Comparison of ENCODE assay signal across 8 mouse cellular contexts in genomic region chr14:55635523-55636007, GRCm38 (mm10). TPM values are rescaled to one million over a fixed set of nuclear protein-coding genes. Genes with fewer than 3 reads are reported as not detected.
DNase-seq lines count a peak whose midpoint lies in the region; ATAC-seq and TF ChIP-seq lines count a peak whose summit lies in the region.

Gene Ipo4, minus strand, starts transcription at chr14:55635957.

- TF ChIP-seq CTCF in lung, postnatal 0 days (IDR thresholded peaks at IDR 0.05) = no peak

- H3K4me2 ChIP-seq in lung, postnatal 0 days (replicated peaks; ENCODE audit: low read depth, low read length) = peak within 1 kb of the TSS; percentile 92

- peaks cover 84% of the 10 kb centered on the region for H3K36me3 ChIP-seq in hindbrain, embryonic 10.5 days
- H3K36me3 ChIP-seq in lung, postnatal 0 days (ENCODE audit: insufficient read depth, low read length) = peaks cover 35% of the 10 kb centered on the region; the same call in 1 of the 2 replicates

- WGBS in hindbrain, embryonic 10.5 days = 3% methylated on average over 33 of the region's 33 CpGs
- WGBS in lung, postnatal 0 days = 2% methylated on average over 33 of the region's 33 CpGs

- H3K9ac ChIP-seq in lung, postnatal 0 days (replicated peaks; ENCODE audit: low read depth) = peak within 1 kb of the TSS; percentile 50

- DNase-seq in MEL-GATA-1-ER (ENCODE audit: extremely low read depth, low read depth) = peak; percentile 84
- peak; percentile 73 for DNase-seq in cerebellum, adult 8-10 months
- peak; percentile 91 for DNase-seq in hindbrain, embryonic 10.5 days (ENCODE audit: low spot score)
- DNase-seq in layer of hippocampus, adult 9-11 months = peak; percentile 92
- DNase-seq in lung, postnatal 0 days (ENCODE audit: low spot score) = peak; percentile 97
- DNase-seq in ovary, postnatal 14 days (ENCODE audit: low spot score) = peak; percentile 68
- peak; percentile 91 for DNase-seq in thymus, postnatal 14 days

- peak within 1 kb of the TSS; percentile 69 for H3K4me3 ChIP-seq in hindbrain, embryonic 10.5 days
- H3K4me3 ChIP-seq in lung, postnatal 0 days (ENCODE audit: low read depth, low read length) = peak within 1 kb of the TSS; percentile 54

- H3K27ac ChIP-seq in hindbrain, embryonic 10.5 days = peak within 1 kb of the TSS; percentile 84
- H3K27ac ChIP-seq in lung, postnatal 0 days (ENCODE audit: low read length) = peak within 1 kb of the TSS; percentile 39; the same call in 1 of the 2 replicates

- peak; percentile 97 for ATAC-seq in frontal cortex, adult (ENCODE audit: low TSS enrichment)
- peak; percentile 98 for ATAC-seq in lung, postnatal 0 days

- peaks cover 23% of the 10 kb centered on the region for H3K4me1 ChIP-seq in hindbrain, embryonic 10.5 days (replicated peaks)
- H3K4me1 ChIP-seq in lung, postnatal 0 days (ENCODE audit: insufficient read depth, low read depth, low read length) = peaks cover 3% of the 10 kb centered on the region; the same call in 1 of the 2 replicates

- H3K27me3 ChIP-seq in hindbrain, embryonic 10.5 days (ENCODE audit: insufficient read depth, poor library complexity, severe bottlenecking) = no peaks in the 10 kb centered on the region
- H3K27me3 ChIP-seq in lung, postnatal 0 days (replicated peaks; ENCODE audit: insufficient read depth, low read length) = no peaks in the 10 kb centered on the region

- no peaks in the 10 kb centered on the region for H3K9me3 ChIP-seq in hindbrain, embryonic 10.5 days
- no peaks in the 10 kb centered on the region for H3K9me3 ChIP-seq in lung, postnatal 0 days (ENCODE audit: low read length)

- TF ChIP-seq EP300 in lung, postnatal 0 days (IDR thresholded peaks at IDR 0.05) = no peak

RNA-seq across cellular contexts. Expression of gene Ipo4, which starts in this region (rescaled TPM):
- polyA plus RNA-seq in hindbrain, embryonic 10.5 days (2016; fragmentation: Nextera tagmentation; extraction: Ambion mirVana) = 101 and 107 TPM in 2 replicates
- 25.5 and 25.9 TPM in 2 replicates for polyA plus RNA-seq in lung, postnatal 0 days (2015; fragmentation: Nextera tagmentation; extraction: Ambion mirVana)

Comparison
In these comparisons a context has a peak if more than half of its experiments do, and no peak if none do; other contexts are left out.
1. Peak in every context shown above with its lines: DNase-seq, ATAC-seq, H3K4me3 ChIP-seq and H3K27ac ChIP-seq.